Mouse (Mus musculus) liver, adult 2 months (tissue): ENCODE measurements at regions not wholly inside any gene's neighbourhood (a gene's known extent, or its start where the extent isn't known, plus 50 kb on each side); places are given as distances from the start of the nearest gene placed in this dataset.

ENCODE experiments used
- CTCF ChIP-seq: fragments of 200-500 bp; IDR thresholded peaks from 2 replicates; pipeline ENCODE4 v1.5.1; 2011; ENCODE audit warnings: low read depth, low read length, control low read depth
- POLR2A ChIP-seq: fragments of 200-500 bp; IDR thresholded peaks from 2 replicates; pipeline ENCODE4 v1.6.1; 2011; ENCODE audit warnings: low read length, control low read depth; ENCODE audit not compliant: insufficient read depth; ENCODE audit errors: extremely low read depth

- TF ChIP-seq CTCF (no peak), POLR2A (no peak)
Measured at GRCm38 (mm10) chr3:81375990-81376389, 339.8 kb downstream of the Pdgfc start.
